Mouse (Mus musculus): ENCODE measurements at regions not wholly inside any gene's neighbourhood (a gene's known extent, or its start where the extent isn't known, plus 50 kb on each side); places are given as distances from the start of the nearest gene placed in this dataset.

GRCm38 (mm10) chr15:62106518-62106975 lies 1183.7 kb upstream of the A1bg start:
- DNase-seq (ENCODE audit: low spot score in 2 of 2), result peak; percentile 48 to 70

- DNase-seq (ENCODE audit: low spot score in 2 of 2), result no peak
These were observed 1182.7 kb upstream of the A1bg start for GRCm38 (mm10) chr15:62105483-62105882.

GRCm38 (mm10) chr15:62104653-62105052 lies 1181.8 kb upstream of the A1bg start:
- DNase-seq (ENCODE audit: low spot score in 2 of 2), result peak in 1 of 2 experiments; percentile 15

GRCm38 (mm10) chr15:62099683-62100082 lies 1176.9 kb upstream of the A1bg start:
- no peak for DNase-seq (ENCODE audit: low spot score in 2 of 2)

GRCm38 (mm10) chr15:62098791-62099660 lies 1176.2 kb upstream of the A1bg start:
- peak in 1 of 2 experiments; percentile 12 for DNase-seq (ENCODE audit: low spot score in 2 of 2)

- no peak for DNase-seq (ENCODE audit: low spot score in 2 of 2)
These were observed 1174.0 kb upstream of the A1bg start for GRCm38 (mm10) chr15:62096778-62097177.

- DNase-seq (ENCODE audit: low spot score in 2 of 2), result no peak
These were observed 1172.4 kb upstream of the A1bg start for GRCm38 (mm10) chr15:62095198-62095597.

- DNase-seq (ENCODE audit: low spot score in 2 of 2), result no peak
These were observed 1170.9 kb upstream of the A1bg start for GRCm38 (mm10) chr15:62093672-62094071.

- no peak for DNase-seq (ENCODE audit: low spot score in 2 of 2)
These were observed 1169.9 kb upstream of the A1bg start for GRCm38 (mm10) chr15:62092671-62093185.

- DNase-seq (ENCODE audit: low spot score in 2 of 2), result no peak
These were observed 1169.2 kb upstream of the A1bg start for GRCm38 (mm10) chr15:62091746-62092659.

GRCm38 (mm10) chr15:62091144-62091543 lies 1168.3 kb upstream of the A1bg start:
- DNase-seq (ENCODE audit: low spot score in 2 of 2), result no peak

- no peak for DNase-seq (ENCODE audit: low spot score in 2 of 2)
These were observed 1165.5 kb upstream of the A1bg start for GRCm38 (mm10) chr15:62088341-62088740.

GRCm38 (mm10) chr15:62087755-62088154 lies 1164.9 kb upstream of the A1bg start:
- no peak for DNase-seq (ENCODE audit: low spot score in 2 of 2)

GRCm38 (mm10) chr15:62086037-62086436 lies 1163.2 kb upstream of the A1bg start:
- DNase-seq (ENCODE audit: low spot score in 2 of 2), result no peak

- DNase-seq (ENCODE audit: low spot score in 2 of 2), result no peak
These were observed 1160.5 kb upstream of the A1bg start for GRCm38 (mm10) chr15:62083347-62083746.

- no peak for DNase-seq (ENCODE audit: low spot score in 2 of 2)
These were observed 1159.7 kb upstream of the A1bg start for GRCm38 (mm10) chr15:62082539-62082938.

- DNase-seq (ENCODE audit: low spot score in 2 of 2), result peak; percentile 75 to 84
These were observed 1156.6 kb upstream of the A1bg start for GRCm38 (mm10) chr15:62079155-62080109.

GRCm38 (mm10) chr15:62076552-62077234 lies 1153.9 kb upstream of the A1bg start:
- no peak for DNase-seq (ENCODE audit: low spot score in 2 of 2)

- no peak for DNase-seq (ENCODE audit: low spot score in 2 of 2)
These were observed 1151.9 kb upstream of the A1bg start for GRCm38 (mm10) chr15:62074735-62075134.

- no peak for DNase-seq (ENCODE audit: low spot score in 2 of 2)
These were observed 1150.8 kb upstream of the A1bg start for GRCm38 (mm10) chr15:62073595-62073994.
